Mouse (Mus musculus) lung, embryonic 14.5 days (tissue): ENCODE measurements at regions not wholly inside any gene's neighbourhood (a gene's known extent, or its start where the extent isn't known, plus 50 kb on each side); places are given as distances from the start of the nearest gene placed in this dataset.

Source experiments
- ATAC-seq: fragments of 200-750 bp; cut with Nextera tagmentation; 2 replicates; pipeline ENCODE4 v1.8.0; 2017; ENCODE audit warnings: mild to moderate bottlenecking, moderate TSS enrichment, moderate library complexity; ENCODE audit not compliant: insufficient read depth
- DNase-seq: peaks from one replicate; pipeline ENCODE4 v3.0.0-alpha.2; 2015
- H3K27ac ChIP-seq: fragments of 300-500 bp; sonication (generic); 2 replicates; pipeline ENCODE4 v1.5.1; 2014; ENCODE audit warnings: low read depth, mild to moderate bottlenecking, moderate library complexity
- H3K27me3 ChIP-seq: fragments of 300-500 bp; sonication (generic); 2 replicates; pipeline ENCODE4 v1.6.1; 2014; ENCODE audit warnings: low read length, control low read depth; ENCODE audit not compliant: insufficient read depth
- H3K36me3 ChIP-seq: fragments of 300-500 bp; sonication (generic); 2 replicates; pipeline ENCODE4 v1.6.1; 2014; ENCODE audit warnings: control low read depth; ENCODE audit not compliant: insufficient read depth
- H3K4me1 ChIP-seq: fragments of 300-500 bp; sonication (generic); 2 replicates; pipeline ENCODE4 v1.6.1; 2014; ENCODE audit warnings: antibody characterized with exemption, control low read depth; ENCODE audit not compliant: insufficient read depth
- H3K4me2 ChIP-seq: fragments of 300-500 bp; sonication (generic); 2 replicates; pipeline ENCODE4 v1.6.1; 2014; ENCODE audit warnings: mild to moderate bottlenecking
- H3K4me3 ChIP-seq: fragments of 300-500 bp; sonication (generic); 2 replicates; pipeline ENCODE4 v1.5.1; 2014; ENCODE audit warnings: low read depth, low read length
- H3K9ac ChIP-seq: fragments of 300-500 bp; sonication (generic); 2 replicates; pipeline ENCODE4 v1.6.1; 2014
- H3K9me3 ChIP-seq: fragments of 300-500 bp; sonication (generic); 2 replicates; pipeline ENCODE4 v1.6.1; 2016; ENCODE audit warnings: low read depth, low read length, control low read depth
- CTCF ChIP-seq: IDR thresholded peaks from 2 replicates; pipeline ENCODE4 v1.5.1; 2016; ENCODE audit warnings: antibody characterized with exemption, low read depth
- WGBS: fragments of 180-500 bp; shearing (Covaris S2); extraction: QIAGEN DNeasy Blood & Tissue Kit; methylation state at CpG from one replicate; pipeline ENCODE4 v1.1.7; 2014; 5-methylcytosine and 5-hydroxymethylcytosine counted together

- no peaks in the 10 kb centered on the region for H3K36me3 ChIP-seq
- H3K4me1 ChIP-seq = no peaks in the 10 kb centered on the region
- TF ChIP-seq CTCF = no peak
- DNase-seq (no peak), ATAC-seq (no peak)
- H3K9me3 ChIP-seq = no peaks in the 10 kb centered on the region
- H3K9ac ChIP-seq = no peak overlapping the region
- no peak overlapping the region for H3K4me3 ChIP-seq
- H3K4me2 ChIP-seq = no peak overlapping the region
- H3K27me3 ChIP-seq = no peaks in the 10 kb centered on the region
- no peak overlapping the region for H3K27ac ChIP-seq
Measured at GRCm38 (mm10) chr7:111393846-111394245, 311.0 kb upstream of the Eif4g2 start.

GRCm38 (mm10) chr7:111389690-111390089 is 306.9 kb upstream of the Eif4g2 start:
- ATAC-seq (no peak), DNase-seq (no peak)
- Histone ChIP-seq H3K36me3 (no peaks in the 10 kb centered on the region), H3K4me3 (no peak overlapping the region), H3K4me1 (no peaks in the 10 kb centered on the region), H3K4me2 (no peak overlapping the region), H3K9ac (no peak overlapping the region), H3K27me3 (no peaks in the 10 kb centered on the region), H3K9me3 (no peaks in the 10 kb centered on the region), H3K27ac (no peak overlapping the region)
- TF ChIP-seq CTCF = no peak

DNA sequence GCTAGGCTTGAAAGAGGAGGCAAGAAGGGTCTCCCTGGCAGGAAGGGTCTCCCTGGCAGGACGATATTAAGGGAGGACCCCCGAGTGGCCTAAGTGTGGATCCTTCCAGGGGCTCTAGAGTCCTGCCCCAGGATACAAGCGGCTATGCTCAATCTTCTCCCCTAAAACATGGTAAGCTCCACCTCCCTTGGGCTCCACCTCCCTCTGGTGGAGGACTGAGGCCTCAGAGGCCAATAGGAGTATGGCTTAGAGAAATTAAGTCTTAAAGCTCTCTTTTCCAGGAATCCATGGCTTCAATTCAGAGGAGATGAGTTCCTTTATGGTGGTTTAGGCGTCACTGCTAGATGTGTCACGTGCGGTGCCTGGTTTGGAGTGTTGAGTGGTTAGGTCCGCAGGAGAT is 291.7 kb upstream of the Eif4g2 start:
- H3K27ac ChIP-seq = no peak overlapping the region
- WGBS = 81% methylated on average over 7 of the region's 7 CpGs
- no peak overlapping the region for H3K9ac ChIP-seq
- H3K4me3 ChIP-seq = no peak overlapping the region
- no peak for TF ChIP-seq CTCF
- ATAC-seq (no peak), DNase-seq (no peak)
- no peaks in the 10 kb centered on the region for H3K36me3 ChIP-seq
- H3K4me1 ChIP-seq = no peaks in the 10 kb centered on the region
- H3K4me2 ChIP-seq = no peak overlapping the region
- no peaks in the 10 kb centered on the region for H3K27me3 ChIP-seq
- H3K9me3 ChIP-seq = no peaks in the 10 kb centered on the region

DNA sequence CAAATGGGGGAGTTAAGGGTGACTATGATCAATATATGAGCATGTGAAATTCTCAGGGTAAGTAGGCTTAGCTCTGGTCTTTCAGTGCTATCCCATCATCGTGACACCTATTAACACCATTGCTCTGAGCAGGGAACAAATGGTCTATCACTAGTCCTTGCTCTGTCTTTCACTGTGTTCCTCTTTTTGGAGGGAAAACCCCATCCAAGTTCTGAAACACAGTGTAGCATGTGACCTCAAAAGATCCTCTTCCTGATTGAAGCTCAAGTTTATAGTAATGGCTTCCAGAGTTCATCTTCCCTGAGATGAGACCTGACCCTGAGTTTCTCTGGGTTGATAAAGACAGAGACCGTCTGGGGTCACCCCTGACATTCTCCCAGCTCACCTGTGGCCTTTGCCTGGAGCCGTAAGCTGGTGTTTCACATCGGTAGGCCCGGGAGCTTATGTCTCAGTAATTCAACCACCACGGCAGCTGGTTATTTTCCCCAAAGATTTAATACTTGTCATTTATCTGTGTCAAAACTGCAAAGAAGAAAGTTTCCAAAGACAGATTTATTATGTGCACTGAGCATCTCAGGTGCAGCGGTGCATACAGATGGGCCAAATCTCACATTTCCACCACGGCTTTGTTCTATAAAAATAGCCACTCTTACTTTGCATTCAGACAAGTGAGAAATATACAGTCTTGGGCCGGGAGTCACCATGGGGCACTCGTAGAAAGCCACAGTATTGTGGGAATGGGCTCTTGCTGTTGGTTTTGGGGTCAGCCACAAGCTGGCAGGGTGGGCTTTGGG is 290.7 kb upstream of the Eif4g2 start:
- no peak overlapping the region for H3K4me3 ChIP-seq
- TF ChIP-seq CTCF = no peak
- no peak for DNase-seq
- H3K4me2 ChIP-seq = no peak overlapping the region
- no peaks in the 10 kb centered on the region for H3K9me3 ChIP-seq
- no peaks in the 10 kb centered on the region for H3K4me1 ChIP-seq
- H3K27me3 ChIP-seq = no peaks in the 10 kb centered on the region
- WGBS = 68% methylated on average over 10 of the region's 10 CpGs
- ATAC-seq = no peak
- no peak overlapping the region for H3K9ac ChIP-seq
- H3K36me3 ChIP-seq = no peaks in the 10 kb centered on the region
- H3K27ac ChIP-seq = no peak overlapping the region

GRCm38 (mm10) chr7:111370421-111370887 is 287.6 kb upstream of the Eif4g2 start:
- no peaks in the 10 kb centered on the region for H3K4me1 ChIP-seq
- no peak for TF ChIP-seq CTCF
- H3K36me3 ChIP-seq = no peaks in the 10 kb centered on the region
- no peak overlapping the region for H3K4me3 ChIP-seq
- peak; percentile 21 for DNase-seq
- H3K27me3 ChIP-seq = no peaks in the 10 kb centered on the region
- no peak for ATAC-seq
- no peaks in the 10 kb centered on the region for H3K9me3 ChIP-seq
- H3K27ac ChIP-seq = no peak overlapping the region
- no peak overlapping the region for H3K9ac ChIP-seq
- H3K4me2 ChIP-seq = no peak overlapping the region
- WGBS = 32% methylated on average over 2 of the region's 2 CpGs

DNA sequence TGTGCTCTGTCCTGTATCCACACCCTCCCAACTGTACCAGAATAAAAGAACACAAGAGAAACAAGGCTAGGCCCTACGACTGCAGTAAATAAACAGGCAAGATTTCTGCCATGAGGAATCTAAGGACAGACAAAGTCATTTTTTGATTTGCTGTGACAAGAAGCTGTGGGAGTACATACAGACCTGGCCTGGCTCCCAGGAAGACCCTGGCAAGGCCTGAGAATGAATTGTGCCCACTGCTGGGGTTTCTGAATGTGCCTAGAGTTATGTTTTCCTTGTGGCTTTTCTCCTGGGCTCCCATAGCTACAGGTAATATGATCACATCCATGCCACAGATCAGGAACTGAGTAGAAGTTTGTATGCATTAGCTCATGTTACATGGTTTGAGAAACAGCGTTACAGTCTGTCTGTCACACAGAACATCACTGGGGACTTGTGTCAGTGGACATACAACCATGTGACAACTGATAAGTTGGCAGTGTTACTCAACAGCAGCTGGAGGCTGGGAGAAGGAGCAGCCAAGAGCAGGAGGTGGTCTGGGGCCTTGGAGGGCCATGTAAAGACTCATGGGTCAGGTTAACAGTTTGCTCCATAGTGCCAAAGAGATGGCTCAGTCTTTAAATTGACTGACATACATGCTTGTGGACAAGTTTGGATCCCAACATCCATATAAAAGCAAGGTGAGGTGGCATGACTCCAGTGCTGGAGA is 285.6 kb upstream of the Eif4g2 start:
- H3K36me3 ChIP-seq = no peaks in the 10 kb centered on the region

DNA sequence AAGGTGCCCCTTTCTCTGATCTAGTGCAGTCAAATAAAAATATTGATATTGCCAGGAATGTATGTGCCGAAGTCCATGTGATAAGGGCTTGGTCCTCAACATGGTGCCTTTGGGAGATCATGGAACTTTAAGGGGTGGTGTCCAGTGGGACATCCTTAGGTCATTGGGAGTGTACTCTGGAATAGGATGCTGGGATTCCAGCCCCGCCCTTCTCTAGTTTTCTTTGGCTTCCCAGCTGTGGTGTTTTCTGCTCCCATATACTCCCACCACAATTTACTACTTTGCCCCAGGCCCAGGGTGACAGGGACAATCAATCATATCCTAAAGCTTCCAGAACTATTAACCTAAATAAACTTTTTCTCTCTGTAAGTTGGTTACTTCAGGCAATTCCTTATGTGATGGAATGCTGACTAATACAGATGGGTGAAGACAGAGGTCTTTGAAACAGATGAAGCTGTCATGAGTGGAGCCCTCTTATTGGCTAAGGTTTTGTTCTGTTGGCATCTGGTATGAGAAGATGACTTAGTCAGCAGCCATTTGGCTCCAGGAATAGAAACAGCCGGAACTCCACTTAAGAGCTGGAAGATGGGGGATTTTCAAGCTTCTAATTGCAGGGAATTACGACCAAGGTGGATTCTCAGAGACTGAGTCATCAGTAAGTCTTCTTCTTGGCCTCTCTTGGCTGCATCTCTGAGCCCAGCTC is 284.3 kb upstream of the Eif4g2 start:
- ATAC-seq (no peak), DNase-seq (no peak)
- H3K4me3 ChIP-seq = no peak overlapping the region
- H3K4me2 ChIP-seq = no peak overlapping the region
- no peaks in the 10 kb centered on the region for H3K9me3 ChIP-seq
- no peak overlapping the region for H3K9ac ChIP-seq
- WGBS = 69% methylated on average over 4 of the region's 4 CpGs
- no peak overlapping the region for H3K27ac ChIP-seq
- no peaks in the 10 kb centered on the region for H3K4me1 ChIP-seq
- no peaks in the 10 kb centered on the region for H3K36me3 ChIP-seq
- H3K27me3 ChIP-seq = no peaks in the 10 kb centered on the region
- no peak for TF ChIP-seq CTCF

More for the DNA sequence above, 285.6 kb upstream of the Eif4g2 start:
- TF ChIP-seq CTCF = no peak
- ATAC-seq (no peak), DNase-seq (peak; percentile 12)
- WGBS = 45% methylated on average over 2 of the region's 2 CpGs
- H3K9ac ChIP-seq = no peak overlapping the region
- H3K4me1 ChIP-seq = no peaks in the 10 kb centered on the region
- H3K4me3 ChIP-seq = no peak overlapping the region
- H3K4me2 ChIP-seq = no peak overlapping the region
- no peak overlapping the region for H3K27ac ChIP-seq
- H3K9me3 ChIP-seq = no peaks in the 10 kb centered on the region
- no peaks in the 10 kb centered on the region for H3K27me3 ChIP-seq
